Mouse (Mus musculus) heart, postnatal 0 days (tissue): ENCODE data around the gene Mtmr3.

ENCODE experiments used
- CTCF ChIP-seq: IDR thresholded peaks from 2 replicates; pipeline ENCODE4 v1.5.1; 2016; ENCODE audit warnings: antibody characterized with exemption, control low read depth, low read depth
- EP300 ChIP-seq: IDR thresholded peaks from 2 replicates; pipeline ENCODE4 v1.6.1; 2016; ENCODE audit warnings: antibody characterized with exemption, low read depth

GRCm38 (mm10) chr11:4446195-4446868 lies 148.3 kb downstream of the Mtmr3 start:
- TF ChIP-seq CTCF: no peak
- no peak for TF ChIP-seq EP300
